Mouse (Mus musculus) lung, adult 2 months (tissue): ENCODE results near the gene Olfr851.

Experiments
- CTCF ChIP-seq: fragments of 200-500 bp; IDR thresholded peaks from 2 replicates; pipeline ENCODE4 v1.5.1; 2011; ENCODE audit warnings: mild to moderate bottlenecking, low read length, control low read depth; ENCODE audit not compliant: insufficient read depth
- POLR2A ChIP-seq: fragments of 200-500 bp; IDR thresholded peaks from 2 replicates; pipeline ENCODE4 v1.6.1; 2011; ENCODE audit warnings: low read depth, mild to moderate bottlenecking, control low read depth, low read length, borderline replicate concordance; ENCODE audit errors: extremely low read depth

GRCm38 (mm10) chr9:19478148-19478547 lies 14.9 kb upstream of the Olfr851 start, which contains the start of gene Olfr850:
- TF ChIP-seq POLR2A (no peak), CTCF (no peak)
